Mouse (Mus musculus) liver, postnatal 0 days (tissue): ENCODE measurements around the gene Zfp184. TPM values are rescaled to one million over a fixed set of nuclear protein-coding genes. Genes with fewer than 3 reads are reported as not detected.
"Not testable (repeated sequence)": the region's sequence is repeated elsewhere in the genome, so short reads cannot be mapped to it uniquely, and the experiment has no call there.

Source experiments
- ATAC-seq: fragments of 200-750 bp; cut with Nextera tagmentation; 2 replicates; pipeline ENCODE4 v1.8.0; 2017; ENCODE audit warnings: mild to moderate bottlenecking, moderate library complexity
- DNase-seq: peaks from one replicate; pipeline ENCODE4 v3.0.0-alpha.2; 2016
- H3K27ac ChIP-seq: fragments of 300-500 bp; sonication (generic); 2 replicates; pipeline ENCODE4 v1.5.1; 2014; ENCODE audit warnings: antibody characterized with exemption, moderate library complexity, mild to moderate bottlenecking, low read depth
- H3K27me3 ChIP-seq: fragments of 300-500 bp; sonication (generic); 2 replicates; pipeline ENCODE4 v1.6.1; 2014; ENCODE audit warnings: low read length, control low read depth, mixed read lengths; ENCODE audit not compliant: insufficient read depth
- H3K36me3 ChIP-seq: fragments of 300-500 bp; sonication (generic); replicated peaks from 2 replicates; pipeline ENCODE4 v1.6.1; 2014; ENCODE audit warnings: mild to moderate bottlenecking, control low read depth, low read length, moderate library complexity, mixed read lengths; ENCODE audit not compliant: insufficient read depth
- H3K4me1 ChIP-seq: fragments of 300-500 bp; sonication (generic); 2 replicates; pipeline ENCODE4 v1.6.1; 2014; ENCODE audit warnings: antibody characterized with exemption, mild to moderate bottlenecking, control low read depth; ENCODE audit not compliant: insufficient read depth
- H3K4me2 ChIP-seq: fragments of 300-500 bp; sonication (generic); 2 replicates; pipeline ENCODE4 v1.6.1; 2014; ENCODE audit warnings: low read depth, mild to moderate bottlenecking, low read length, moderate library complexity, mixed read lengths
- H3K4me3 ChIP-seq: fragments of 300-500 bp; sonication (generic); 2 replicates; pipeline ENCODE4 v1.5.1; 2014; ENCODE audit warnings: low read depth, low read length
- H3K9ac ChIP-seq: fragments of 300-500 bp; sonication (generic); replicated peaks from 2 replicates; pipeline ENCODE4 v1.6.1; 2014; ENCODE audit warnings: mild to moderate bottlenecking, moderate library complexity
- H3K9me3 ChIP-seq: fragments of 300-500 bp; sonication (generic); 2 replicates; pipeline ENCODE4 v1.6.1; 2016; ENCODE audit warnings: mild to moderate bottlenecking, control low read depth, low read length, mixed read lengths
- CTCF ChIP-seq: sonication (generic); IDR thresholded peaks from 2 replicates; pipeline ENCODE4 v1.5.1; 2016; ENCODE audit warnings: antibody characterized with exemption, low read depth
- EP300 ChIP-seq: IDR thresholded peaks from 2 replicates; pipeline ENCODE4 v1.6.1; 2016; ENCODE audit warnings: antibody characterized with exemption, low read depth, mild to moderate bottlenecking
- WGBS: fragments of 180-500 bp; shearing (Covaris S2); extraction: QIAGEN DNeasy Blood & Tissue Kit; methylation state at CpG from one replicate; pipeline ENCODE4 v1.1.7; 2014; ENCODE audit not compliant: insufficient replicate concordance; 5-methylcytosine and 5-hydroxymethylcytosine counted together
- polyA plus RNA-seq: library from polyadenylated mRNA; unstranded; fragments of >200 nt; fragmentation: Nextera tagmentation; extraction: Ambion mirVana; gene quantifications from 2 replicates; pipeline ENCODE4 v1.2.1, GENCODE M21; 2015

Zfp184 gene
- polyA plus RNA-seq, 1 experiment from 2014 or later: 0.32 TPM

GRCm38 (mm10) chr13:21906301-21906700, 38.6 kb upstream of the Zfp184 start:
- Histone ChIP-seq H3K36me3 (no peaks in the 10 kb centered on the region), H3K9me3 (no peaks in the 10 kb centered on the region), H3K9ac (no peak overlapping the region), H3K4me1 (0 out of 2 replicates have a peak, but pooled peaks cover 4% of the 10 kb centered on the region), H3K27ac (no peak overlapping the region), H3K4me2 (no peak overlapping the region), H3K27me3 (no peaks in the 10 kb centered on the region), H3K4me3 (no peak overlapping the region)
- ATAC-seq (no peak), DNase-seq (no peak)
- TF ChIP-seq CTCF: no peak
- no peak for TF ChIP-seq EP300
- 58% methylated on average over 7 of the region's 7 CpGs for WGBS

DNA sequence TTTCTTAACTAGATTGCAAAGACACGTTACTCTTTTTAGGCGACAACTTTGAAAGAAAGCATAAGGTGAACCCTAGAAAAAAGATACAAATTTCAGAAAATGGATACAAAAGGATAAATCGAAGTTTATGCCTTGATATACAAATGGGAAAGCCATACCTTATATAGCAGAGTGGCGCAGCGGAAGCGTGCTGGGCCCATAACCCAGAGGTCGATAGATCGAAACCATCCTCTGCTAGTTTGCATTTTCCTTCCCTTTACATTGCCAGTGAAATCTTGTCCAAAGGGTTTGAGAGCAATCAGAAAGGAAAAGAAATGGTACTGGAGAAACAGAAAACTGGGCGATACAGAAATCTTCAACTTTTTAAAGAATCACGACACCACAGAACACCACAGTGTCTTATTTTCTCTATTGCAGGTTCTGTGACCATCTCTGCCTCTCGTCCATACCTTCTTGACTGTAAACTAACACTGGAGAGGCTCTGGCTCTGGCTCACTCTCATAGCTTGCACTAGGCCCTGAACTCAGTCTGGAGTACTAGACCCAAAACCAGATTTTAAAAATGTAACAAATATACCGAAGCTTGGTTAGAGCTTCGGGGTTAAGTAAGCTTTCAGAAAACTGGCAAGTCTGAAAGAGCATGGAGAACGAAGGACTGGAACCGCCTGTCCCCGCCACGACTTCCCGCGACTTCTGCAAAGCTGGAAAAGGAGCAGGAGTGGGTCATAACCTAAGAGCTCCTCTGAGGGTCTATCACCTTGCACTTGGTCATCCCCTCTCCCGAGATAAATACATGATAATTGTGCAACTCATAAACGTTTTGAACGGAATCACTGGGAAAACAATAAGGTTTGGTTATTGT, 37.7 kb upstream of the Zfp184 start:
- H3K27me3 ChIP-seq: no peaks in the 10 kb centered on the region
- WGBS: 18% methylated on average over 22 of the region's 22 CpGs
- H3K9me3 ChIP-seq: no peaks in the 10 kb centered on the region
- H3K9ac ChIP-seq: 0 out of 2 replicates have a peak overlapping the region, but pooled peaks have one; percentile 16
- no peak for DNase-seq
- H3K4me1 ChIP-seq: 0 out of 2 replicates have a peak, but pooled peaks cover 4% of the 10 kb centered on the region
- peak overlapping the region; percentile 57 for H3K4me2 ChIP-seq
- 0 out of 2 replicates have a peak, but pooled peaks have one; percentile 45 for ATAC-seq
- H3K4me3 ChIP-seq: peak overlapping the region; percentile 2; the same call in 1 of the 2 replicates
- H3K27ac ChIP-seq: no peak overlapping the region
- no peak for TF ChIP-seq CTCF
- TF ChIP-seq EP300: no peak
- H3K36me3 ChIP-seq: no peaks in the 10 kb centered on the region

GRCm38 (mm10) chr13:21907807-21908155, 37.1 kb upstream of the Zfp184 start:
- H3K4me3 ChIP-seq: 0 out of 2 replicates have a peak overlapping the region, but pooled peaks have one; percentile 2
- not testable (repeated sequence) for ATAC-seq, H3K27ac ChIP-seq, H3K4me1 ChIP-seq, H3K9ac ChIP-seq, DNase-seq, H3K27me3 ChIP-seq, H3K9me3 ChIP-seq, H3K36me3 ChIP-seq
- WGBS: 28% methylated on average over 6 of the region's 6 CpGs
- peak overlapping the region; percentile 57 for H3K4me2 ChIP-seq

DNA sequence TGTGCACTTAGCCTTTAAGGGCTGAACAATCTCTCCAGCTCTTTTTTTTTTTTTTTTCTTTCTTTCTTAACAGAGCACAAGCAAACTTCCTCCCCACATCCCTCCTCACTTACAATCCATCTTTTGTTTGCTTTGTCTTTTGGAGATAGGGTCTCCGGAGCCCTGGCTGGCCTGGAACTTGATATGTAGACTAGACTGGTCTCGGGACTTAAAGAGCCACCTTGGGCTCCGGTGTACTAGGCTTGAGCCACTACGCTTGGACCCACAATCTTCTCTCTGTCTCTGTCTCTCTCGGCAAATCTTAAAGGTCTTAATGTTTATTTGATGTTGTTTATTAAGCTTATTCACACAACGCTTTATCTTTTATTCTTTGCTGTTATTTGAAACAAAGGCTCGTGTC, 34.2 kb upstream of the Zfp184 start:
- no peaks in the 10 kb centered on the region for H3K27me3 ChIP-seq
- ATAC-seq (no peak), DNase-seq (no peak)
- H3K27ac ChIP-seq: no peak overlapping the region
- no peaks in the 10 kb centered on the region for H3K36me3 ChIP-seq
- no peaks in the 10 kb centered on the region for H3K9me3 ChIP-seq
- peaks cover 14% of the 10 kb centered on the region; the same call in 1 of the 2 replicates for H3K4me1 ChIP-seq
- no peak overlapping the region for H3K9ac ChIP-seq
- TF ChIP-seq EP300: no peak
- TF ChIP-seq CTCF: no peak
- peak overlapping the region; percentile 4; the same call in 1 of the 2 replicates for H3K4me3 ChIP-seq
- 14% methylated on average over 7 of the region's 7 CpGs for WGBS
- peak overlapping the region; percentile 47 for H3K4me2 ChIP-seq

GRCm38 (mm10) chr13:21911147-21911546, 33.7 kb upstream of the Zfp184 start:
- 4% methylated on average over 17 of the region's 17 CpGs for WGBS

GRCm38 (mm10) chr13:21913854-21914253, 31.0 kb upstream of the Zfp184 start:
- H3K4me1 ChIP-seq: peaks cover 27% of the 10 kb centered on the region
- WGBS: 12% methylated on average over 8 of the region's 8 CpGs
- H3K4me3 ChIP-seq: peak overlapping the region; percentile 36
- no peak overlapping the region for H3K27ac ChIP-seq
- H3K4me2 ChIP-seq: peak overlapping the region; percentile 56
- 0 out of 2 replicates have a peak overlapping the region, but pooled peaks have one; percentile 12 for H3K9ac ChIP-seq
- no peaks in the 10 kb centered on the region for H3K36me3 ChIP-seq
- DNase-seq (no peak), ATAC-seq (peak; percentile 53)
- no peak for TF ChIP-seq EP300
- no peak for TF ChIP-seq CTCF
- no peaks in the 10 kb centered on the region for H3K9me3 ChIP-seq
- H3K27me3 ChIP-seq: peaks cover 4% of the 10 kb centered on the region

More at GRCm38 (mm10) chr13:21911147-21911546, 33.7 kb upstream of the Zfp184 start:
- no peak overlapping the region for H3K27ac ChIP-seq
- peak overlapping the region; percentile 47 for H3K4me2 ChIP-seq
- no peaks in the 10 kb centered on the region for H3K36me3 ChIP-seq
- H3K9ac ChIP-seq: no peak overlapping the region
- H3K27me3 ChIP-seq: no peaks in the 10 kb centered on the region
- H3K4me3 ChIP-seq: peak overlapping the region; percentile 4; the same call in 1 of the 2 replicates
- peaks cover 14% of the 10 kb centered on the region; the same call in 1 of the 2 replicates for H3K4me1 ChIP-seq
- no peak for TF ChIP-seq CTCF
- TF ChIP-seq EP300: no peak
- peak; percentile 64 for DNase-seq
- no peak for ATAC-seq
- no peaks in the 10 kb centered on the region for H3K9me3 ChIP-seq
